Mouse (Mus musculus): Measurements from ENCODE around the gene Trub1. TPM values are rescaled to one million over a fixed set of nuclear protein-coding genes. Genes with fewer than 3 reads are reported as not detected.

Trub1 gene
- polyA plus RNA-seq, 1 experiment from 2014 or later = 28.2 TPM

DNA sequence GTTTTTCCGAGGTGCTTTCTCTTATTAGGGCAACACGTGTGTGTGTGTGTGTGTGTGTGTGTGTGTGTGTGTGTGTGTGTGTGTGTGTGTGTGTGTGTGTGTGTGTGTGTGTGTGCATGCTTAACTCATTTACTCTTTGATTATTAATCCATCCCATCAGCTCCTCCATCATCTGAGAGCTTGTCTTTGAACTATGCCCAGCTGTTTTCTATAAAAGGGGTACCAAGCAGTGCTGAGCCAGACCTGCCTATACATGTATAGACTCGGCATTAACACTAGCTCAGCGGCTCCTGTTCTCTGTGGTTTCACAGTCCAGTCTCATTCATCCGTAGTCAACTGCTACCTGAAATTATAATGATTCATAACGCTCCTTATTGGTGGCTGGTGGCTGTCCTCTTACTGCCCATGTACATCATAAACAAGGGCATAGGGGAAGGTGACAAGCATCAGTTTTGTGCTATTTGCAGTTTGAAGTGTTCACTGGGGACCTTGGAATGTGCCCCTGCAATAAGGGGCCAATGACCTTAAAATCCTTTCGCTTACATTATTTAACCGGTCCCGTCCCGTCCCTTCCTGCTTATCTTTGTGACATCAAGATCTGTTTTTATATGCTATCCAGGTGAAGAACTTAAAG is 45.5 kb downstream of the Trub1 start:
- WGBS = 12% methylated on average over 10 of the region's 10 CpGs

GRCm38 (mm10) chr19:57498884-57499410 is 46.2 kb downstream of the Trub1 start:
- Histone ChIP-seq H3K27me3 (no peaks in the 10 kb centered on the region), H3K36me3 (no peaks in the 10 kb centered on the region), H3K27ac (peak overlapping the region; percentile 81), H3K4me3 (replicated peaks) (no peak overlapping the region), H3K9me3 (no peaks in the 10 kb centered on the region), H3K9ac (replicated peaks) (no peak overlapping the region), H3K4me1 (replicated peaks) (peaks cover 33% of the 10 kb centered on the region), H3K4me2 (peak overlapping the region; percentile 42; the same call in 1 of the 2 replicates)
- peak; percentile 81; the same call in 1 of the 2 replicates for ATAC-seq (ENCODE audit: insufficient number of reproducible peaks, insufficient read depth, low FRiP score, low TSS enrichment, low read depth)
- 12% methylated on average over 6 of the region's 6 CpGs for WGBS

More for the DNA sequence above, 45.5 kb downstream of the Trub1 start:
- Histone ChIP-seq H3K9me3 (no peaks in the 10 kb centered on the region), H3K4me1 (replicated peaks) (peaks cover 33% of the 10 kb centered on the region), H3K27me3 (no peaks in the 10 kb centered on the region), H3K36me3 (no peaks in the 10 kb centered on the region), H3K27ac (peak overlapping the region; percentile 81), H3K4me3 (replicated peaks) (0 out of 2 replicates have a peak overlapping the region, but pooled peaks have one; percentile 2), H3K4me2 (peak overlapping the region; percentile 42), H3K9ac (replicated peaks) (no peak overlapping the region)
- no peak for ATAC-seq (ENCODE audit: insufficient number of reproducible peaks, insufficient read depth, low FRiP score, low TSS enrichment, low read depth)

GRCm38 (mm10) chr19:57500254-57500653 is 47.5 kb downstream of the Trub1 start:
- Histone ChIP-seq H3K27ac (peak overlapping the region; percentile 81; the same call in 1 of the 2 replicates), H3K4me1 (replicated peaks) (peaks cover 30% of the 10 kb centered on the region), H3K9ac (replicated peaks) (no peak overlapping the region), H3K4me3 (replicated peaks) (no peak overlapping the region), H3K27me3 (no peaks in the 10 kb centered on the region), H3K36me3 (no peaks in the 10 kb centered on the region), H3K9me3 (no peaks in the 10 kb centered on the region), H3K4me2 (no peak overlapping the region)
- ATAC-seq (ENCODE audit: insufficient number of reproducible peaks, insufficient read depth, low FRiP score, low TSS enrichment, low read depth) = no peak
- 93% methylated on average over 5 of the region's 5 CpGs for WGBS

DNA sequence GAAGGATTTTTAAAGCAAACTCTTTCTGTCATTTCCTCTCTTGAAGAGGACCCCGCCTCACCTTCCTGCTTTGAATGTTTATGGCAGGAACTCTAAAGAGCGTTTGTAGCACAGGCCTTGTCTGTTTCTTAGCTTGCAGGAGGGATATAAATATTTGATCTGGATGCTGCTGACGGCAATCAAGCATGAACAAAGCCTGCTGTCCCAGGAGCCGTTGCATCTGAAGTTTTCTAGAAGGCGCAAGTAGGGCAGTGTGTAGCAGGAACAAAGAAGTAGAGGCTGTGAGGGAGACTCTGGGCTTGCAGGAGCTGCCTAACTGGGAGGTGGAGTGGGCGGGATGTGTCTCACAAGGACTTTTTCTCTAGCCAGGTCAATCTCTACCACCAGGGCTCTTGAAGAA is 50.4 kb downstream of the Trub1 start:
- Histone ChIP-seq H3K27ac (0 out of 2 replicates have a peak overlapping the region, but pooled peaks have one; percentile 13), H3K9me3 (no peaks in the 10 kb centered on the region), H3K4me2 (no peak overlapping the region), H3K4me1 (replicated peaks) (peaks cover 15% of the 10 kb centered on the region), H3K27me3 (no peaks in the 10 kb centered on the region), H3K4me3 (replicated peaks) (no peak overlapping the region), H3K9ac (replicated peaks) (0 out of 2 replicates have a peak overlapping the region, but pooled peaks have one; percentile 12), H3K36me3 (no peaks in the 10 kb centered on the region)
- WGBS = 47% methylated on average over 6 of the region's 6 CpGs
- ATAC-seq (ENCODE audit: insufficient number of reproducible peaks, insufficient read depth, low FRiP score, low TSS enrichment, low read depth) = no peak

DNA sequence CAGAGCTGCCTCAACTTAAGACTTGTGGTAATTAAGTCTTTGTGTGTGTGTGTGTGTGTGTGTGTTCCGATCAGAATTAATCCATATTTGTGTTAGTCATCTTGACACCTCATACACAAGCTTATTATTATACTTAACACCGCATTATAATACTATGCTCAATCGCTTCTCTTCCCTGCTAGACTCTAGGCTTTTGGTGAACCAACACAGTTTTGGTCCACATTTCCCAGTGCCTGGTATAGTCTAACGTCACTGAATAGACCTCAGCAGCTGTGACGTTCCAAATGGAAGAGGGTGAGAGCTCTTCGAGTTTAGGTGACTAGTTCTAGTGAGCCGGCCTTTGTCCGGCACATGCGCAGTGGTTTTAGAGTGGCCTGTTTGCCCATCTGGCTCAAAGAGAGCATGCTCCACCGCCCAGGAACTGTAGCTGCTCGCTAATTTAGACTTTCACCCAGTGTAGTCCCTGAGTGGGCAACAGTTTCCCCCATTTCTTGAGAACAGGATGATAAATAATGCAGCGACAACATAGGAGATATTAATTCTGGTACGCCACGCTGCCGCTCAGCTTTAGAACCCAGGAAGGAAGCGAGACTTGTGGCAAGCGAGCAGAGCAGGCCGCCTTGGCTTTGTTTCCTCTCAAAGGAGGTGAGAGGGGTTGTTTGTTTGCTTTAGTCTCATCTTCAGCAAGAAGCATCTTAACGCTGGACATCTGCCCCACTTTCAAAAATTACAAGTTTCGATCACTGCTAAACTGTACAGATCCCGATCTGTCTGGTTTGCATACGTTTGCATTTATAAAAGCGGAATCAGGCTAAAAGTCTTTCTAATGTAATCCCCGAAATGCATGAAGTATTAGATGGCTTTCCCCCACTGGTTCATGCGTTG is 52.6 kb downstream of the Trub1 start:
- Histone ChIP-seq H3K9me3 (no peaks in the 10 kb centered on the region), H3K27ac (no peak overlapping the region), H3K9ac (replicated peaks) (no peak overlapping the region), H3K4me2 (no peak overlapping the region), H3K4me3 (replicated peaks) (no peak overlapping the region), H3K27me3 (no peaks in the 10 kb centered on the region), H3K4me1 (replicated peaks) (peaks cover 8% of the 10 kb centered on the region), H3K36me3 (no peaks in the 10 kb centered on the region)
- ATAC-seq (ENCODE audit: insufficient number of reproducible peaks, insufficient read depth, low FRiP score, low TSS enrichment, low read depth) = no peak
- 88% methylated on average over 25 of the region's 25 CpGs for WGBS

GRCm38 (mm10) chr19:57506591-57506990 is 53.9 kb downstream of the Trub1 start:
- no peaks in the 10 kb centered on the region for H3K36me3 ChIP-seq
- WGBS = 31% methylated on average over 5 of the region's 5 CpGs
- no peak overlapping the region for H3K27ac ChIP-seq
- H3K4me2 ChIP-seq = no peak overlapping the region
- no peaks in the 10 kb centered on the region for H3K27me3 ChIP-seq
- no peaks in the 10 kb centered on the region for H3K9me3 ChIP-seq
- peaks cover 16% of the 10 kb centered on the region for H3K4me1 ChIP-seq (replicated peaks)
- H3K4me3 ChIP-seq (replicated peaks) = no peak overlapping the region
- H3K9ac ChIP-seq (replicated peaks) = no peak overlapping the region
- no peak for ATAC-seq (ENCODE audit: insufficient number of reproducible peaks, insufficient read depth, low FRiP score, low TSS enrichment, low read depth)

GRCm38 (mm10) chr19:57508261-57508788 is 55.6 kb downstream of the Trub1 start:
- no peak overlapping the region for H3K27ac ChIP-seq
- no peak overlapping the region for H3K9ac ChIP-seq (replicated peaks)
- no peaks in the 10 kb centered on the region for H3K36me3 ChIP-seq
- WGBS = 87% methylated on average over 11 of the region's 11 CpGs
- H3K9me3 ChIP-seq = no peaks in the 10 kb centered on the region
- no peak for ATAC-seq (ENCODE audit: insufficient number of reproducible peaks, insufficient read depth, low FRiP score, low TSS enrichment, low read depth)
- H3K27me3 ChIP-seq = no peaks in the 10 kb centered on the region
- H3K4me1 ChIP-seq (replicated peaks) = peaks cover 16% of the 10 kb centered on the region
- no peak overlapping the region for H3K4me2 ChIP-seq
- H3K4me3 ChIP-seq (replicated peaks) = no peak overlapping the region

- no peak for ATAC-seq (ENCODE audit: insufficient number of reproducible peaks, insufficient read depth, low FRiP score, low TSS enrichment, low read depth)
- Histone ChIP-seq H3K9me3 (no peaks in the 10 kb centered on the region), H3K27me3 (no peaks in the 10 kb centered on the region), H3K36me3 (no peaks in the 10 kb centered on the region), H3K4me2 (0 out of 2 replicates have a peak overlapping the region, but pooled peaks have one; percentile 6), H3K27ac (peak overlapping the region; percentile 74), H3K4me3 (replicated peaks) (no peak overlapping the region), H3K9ac (replicated peaks) (no peak overlapping the region), H3K4me1 (replicated peaks) (peaks cover 16% of the 10 kb centered on the region)
- WGBS = 50% methylated on average over 14 of the region's 14 CpGs
These were observed 57.1 kb downstream of the Trub1 start for GRCm38 (mm10) chr19:57509758-57510319.

DNA sequence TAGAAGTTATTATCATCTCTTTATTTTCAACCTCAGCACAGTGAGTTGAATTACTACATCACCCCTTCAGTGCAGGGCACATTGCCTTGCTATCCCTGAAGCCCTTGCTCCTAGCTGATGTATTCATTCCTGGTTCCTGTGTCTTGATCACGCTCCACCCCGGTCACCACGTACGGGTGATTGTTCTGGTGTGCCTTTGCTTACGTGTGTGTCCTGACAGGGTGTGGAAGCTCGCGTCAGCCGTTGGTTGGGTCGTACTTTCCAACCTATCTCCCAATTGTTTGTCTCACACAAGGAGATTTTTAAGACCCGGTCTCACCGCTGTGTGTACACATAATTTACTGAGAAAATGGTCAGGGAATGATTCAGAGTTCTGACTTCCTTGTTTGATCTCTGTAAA is 58.1 kb downstream of the Trub1 start:
- no peak overlapping the region for H3K4me3 ChIP-seq (replicated peaks)
- H3K4me2 ChIP-seq = no peak overlapping the region
- no peak overlapping the region for H3K27ac ChIP-seq
- 94% methylated on average over 11 of the region's 11 CpGs for WGBS
- no peaks in the 10 kb centered on the region for H3K9me3 ChIP-seq
- no peaks in the 10 kb centered on the region for H3K36me3 ChIP-seq
- H3K4me1 ChIP-seq (replicated peaks) = peaks cover 16% of the 10 kb centered on the region
- H3K9ac ChIP-seq (replicated peaks) = no peak overlapping the region
- H3K27me3 ChIP-seq = no peaks in the 10 kb centered on the region
- no peak for ATAC-seq (ENCODE audit: insufficient number of reproducible peaks, insufficient read depth, low FRiP score, low TSS enrichment, low read depth)

DNA sequence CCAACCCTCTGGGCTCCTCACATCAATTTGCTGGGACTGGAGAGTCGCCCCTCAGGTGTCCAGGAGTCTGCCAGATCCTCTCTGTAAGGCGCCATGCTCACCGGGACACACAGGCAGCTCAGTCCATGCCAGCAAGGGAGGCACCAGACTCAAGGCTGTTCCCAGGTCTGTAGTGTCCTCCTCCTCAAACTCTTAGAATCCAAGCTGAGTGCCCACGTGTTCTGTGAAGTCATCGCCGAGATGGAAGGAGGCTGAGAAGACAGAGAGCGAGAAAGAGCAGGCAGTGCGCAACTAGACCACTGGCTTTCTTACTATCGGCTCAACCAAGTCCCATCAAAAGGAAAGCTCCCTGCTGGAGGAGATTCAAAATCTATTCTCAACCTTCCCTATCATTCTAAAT is 60.4 kb downstream of the Trub1 start:
- H3K27ac ChIP-seq = no peak overlapping the region
- H3K36me3 ChIP-seq = no peaks in the 10 kb centered on the region
- no peak overlapping the region for H3K4me3 ChIP-seq (replicated peaks)
- H3K4me2 ChIP-seq = no peak overlapping the region
- peaks cover 16% of the 10 kb centered on the region for H3K4me1 ChIP-seq (replicated peaks)
- no peak overlapping the region for H3K9ac ChIP-seq (replicated peaks)
- H3K27me3 ChIP-seq = no peaks in the 10 kb centered on the region
- 88% methylated on average over 9 of the region's 9 CpGs for WGBS
- no peak for ATAC-seq (ENCODE audit: insufficient number of reproducible peaks, insufficient read depth, low FRiP score, low TSS enrichment, low read depth)
- H3K9me3 ChIP-seq = no peaks in the 10 kb centered on the region

DNA sequence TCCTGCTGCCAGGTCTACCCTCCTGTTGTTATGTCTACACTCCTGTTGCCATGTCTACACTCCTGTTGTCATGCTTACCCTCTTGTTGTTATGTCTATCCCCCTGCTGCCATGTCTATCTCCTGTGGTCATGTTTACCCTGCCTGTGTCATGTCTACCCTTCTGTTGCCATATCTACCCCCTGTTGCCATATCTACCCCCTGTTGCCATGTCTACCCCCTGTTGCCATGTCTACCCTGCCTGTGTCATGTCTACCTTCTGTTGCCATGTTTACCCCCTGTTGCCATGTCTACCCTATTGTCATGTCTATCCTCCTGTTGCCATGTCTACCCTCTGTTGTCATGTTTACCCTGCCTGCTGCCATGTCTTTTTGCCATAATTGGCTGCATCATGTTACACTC is 69.0 kb downstream of the Trub1 start:
- no peak for ATAC-seq (ENCODE audit: insufficient number of reproducible peaks, insufficient read depth, low FRiP score, low TSS enrichment, low read depth)
- Histone ChIP-seq H3K27me3 (no peaks in the 10 kb centered on the region), H3K4me1 (replicated peaks) (peaks cover 13% of the 10 kb centered on the region), H3K9me3 (no peaks in the 10 kb centered on the region), H3K9ac (replicated peaks) (no peak overlapping the region), H3K27ac (no peak overlapping the region), H3K4me2 (no peak overlapping the region), H3K36me3 (no peaks in the 10 kb centered on the region), H3K4me3 (replicated peaks) (no peak overlapping the region)
